Mouse (Mus musculus): ENCODE results near the gene Gm8374.
A peak's percentile ranks its signal among the peaks of the same experiment; 100 is the strongest.
"Not testable (repeated sequence)": the region's sequence is repeated elsewhere in the genome, so short reads cannot be mapped to it uniquely, and the experiment has no call there.

Gene Gm8374

GRCm38 (mm10) chr14:7365034-7365433 lies at the start of gene Gm8374:
TSS of gene Gm8374 (minus strand) at chr14:7365134.
- not testable (repeated sequence) for DNase-seq (ENCODE audit: low spot score)

DNA sequence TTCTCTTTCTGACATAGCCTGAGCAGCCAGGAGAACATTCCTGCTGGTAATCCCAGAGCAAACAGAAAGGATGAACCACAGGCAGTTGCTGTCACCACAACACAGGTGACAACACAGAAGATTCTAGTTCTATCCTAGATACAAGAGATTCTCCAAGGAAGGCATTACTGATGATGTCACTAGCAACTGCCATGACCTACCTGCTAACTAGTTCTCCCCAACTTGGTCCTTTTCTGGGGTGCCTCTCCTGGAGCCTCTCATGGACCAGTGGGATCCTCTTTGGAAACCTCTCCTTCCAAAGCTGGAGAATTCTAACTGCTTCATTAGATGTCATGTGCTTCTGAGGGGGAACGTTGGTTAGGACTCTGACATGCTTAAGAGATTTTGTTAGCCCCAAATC lies 32.6 kb downstream of the Gm8374 start, which contains the start of gene Gm5797:
TSS of gene Gm5797 (minus strand) at position 101 of the 400 bp plus-strand sequence.
- DNase-seq (ENCODE audit: low spot score) = not testable (repeated sequence)

DNA sequence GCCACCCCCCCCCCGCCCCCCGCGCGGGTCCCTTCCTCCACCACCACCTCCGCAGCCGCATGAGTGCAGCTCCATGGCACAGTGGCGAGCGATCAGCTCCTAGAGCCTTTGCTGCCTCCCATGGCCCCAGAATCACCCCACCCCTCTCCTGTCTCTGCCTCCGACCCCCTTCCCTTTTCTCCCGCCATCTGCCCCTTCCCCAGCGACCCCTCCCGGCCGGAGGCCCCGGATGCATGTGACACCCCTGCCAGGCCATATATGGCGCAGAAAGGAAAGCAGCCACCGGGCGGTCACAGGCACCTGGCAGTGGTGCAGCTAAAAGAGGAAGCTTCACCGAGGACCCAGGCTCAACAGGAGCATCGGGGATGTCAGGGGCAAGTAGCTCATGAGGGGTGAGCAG lies 49.8 kb downstream of the Gm8374 start:
- peak; percentile 25 for DNase-seq (ENCODE audit: low spot score)

DNA sequence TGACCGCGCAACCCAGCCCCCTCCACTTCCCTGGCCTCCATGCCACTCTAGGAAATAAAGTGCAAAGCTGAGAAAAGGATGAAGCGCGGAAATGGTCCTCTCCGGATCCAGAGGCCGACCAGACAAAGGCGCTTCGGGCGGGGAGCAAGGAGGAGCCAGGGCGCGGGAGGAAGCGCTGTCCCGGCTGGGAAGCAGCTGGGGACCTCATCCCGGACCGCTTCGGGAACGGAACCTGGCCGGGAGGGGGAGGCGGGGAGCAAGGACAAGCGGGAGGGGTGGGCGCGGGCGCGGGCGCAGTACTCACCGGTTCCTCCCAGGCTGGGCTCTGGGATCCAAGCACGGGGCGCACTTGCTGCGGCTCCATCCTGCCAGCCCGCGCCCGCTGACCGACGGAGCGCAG lies 50.3 kb downstream of the Gm8374 start, which contains the start of gene Gm3739:
TSS of gene Gm3739 (minus strand) at position 389 of the 400 bp plus-strand sequence.
- DNase-seq (ENCODE audit: low spot score) = peak; percentile 32
